Mouse (Mus musculus): ENCODE results near the gene Ogn.

- TF ChIP-seq POLR2A (IDR thresholded peaks at IDR 0.05; ENCODE audit: insufficient read depth, low read depth, low read length) (no peak), CTCF (IDR thresholded peaks at IDR 0.05) (no peak)
Observed at GRCm38 (mm10) chr13:49586062-49586461, 21.8 kb upstream of the Ogn start.

All from heart, adult 2 months (tissue).